21 mouse cellular contexts compared by ENCODE assay signal in genomic region chr14:112002881-112003280, GRCm38 (mm10).
A peak's percentile ranks its signal among the peaks of the same experiment; 100 is the strongest.
DNase-seq lines count a peak whose midpoint lies in the region; ATAC-seq lines count a peak whose summit lies in the region.
"Had no signal": no experiment of that assay in that cellular context is flagged by ENCODE, and none has a peak within 500 bp of the region (broad histone marks: within the 10 kb centered on the region; RNA-seq: fewer than 3 reads in every experiment).

No protein-coding gene starts in this region.

- H3K4me3 ChIP-seq in forebrain, embryonic 14.5 days (ENCODE audit: low read depth, low read length) = no peak overlapping the region
- no peak overlapping the region for H3K4me3 ChIP-seq in forebrain, embryonic 11.5 days (ENCODE audit: low read depth, low read length)
- H3K4me3 ChIP-seq: embryonic facial prominence, embryonic 13.5 days; heart, embryonic 12.5 days; hindbrain, embryonic 10.5 days; intestine, embryonic 15.5 days had no signal

- H3K36me3 ChIP-seq in forebrain, embryonic 14.5 days (ENCODE audit: control insufficient read depth, insufficient read depth, low read length) = no peaks in the 10 kb centered on the region
- no peaks in the 10 kb centered on the region for H3K36me3 ChIP-seq in forebrain, embryonic 11.5 days (ENCODE audit: control insufficient read depth, insufficient read depth, low read length)
- H3K36me3 ChIP-seq: embryonic facial prominence, embryonic 13.5 days; G1E; heart, embryonic 12.5 days; hindbrain, embryonic 10.5 days; intestine, embryonic 15.5 days had no signal

- no peak for ATAC-seq in forebrain, embryonic 14.5 days
- no peak for ATAC-seq in forebrain, embryonic 11.5 days (replicated peaks; ENCODE audit: low FRiP score)
- ATAC-seq: CD4-positive, CD25-positive, alpha-beta regulatory T cell, adult 4 months; intestine, embryonic 15.5 days had no signal

- H3K27ac ChIP-seq in forebrain, embryonic 14.5 days (ENCODE audit: low read depth, low read length) = no peak overlapping the region
- no peak overlapping the region for H3K27ac ChIP-seq in forebrain, embryonic 11.5 days (ENCODE audit: low read depth, low read length)
- H3K27ac ChIP-seq: embryonic facial prominence, embryonic 13.5 days; hindbrain, embryonic 10.5 days; hindbrain, embryonic 14.5 days; intestine, embryonic 15.5 days had no signal

- 0 out of 2 replicates have a peak, but pooled peaks cover 3% of the 10 kb centered on the region for H3K9me3 ChIP-seq in forebrain, embryonic 14.5 days (replicated peaks; ENCODE audit: control insufficient read depth, low read length)
- H3K9me3 ChIP-seq in forebrain, embryonic 11.5 days (ENCODE audit: control insufficient read depth, low read length) = no peaks in the 10 kb centered on the region
- H3K9me3 ChIP-seq: embryonic facial prominence, embryonic 13.5 days; G1E; heart, embryonic 12.5 days; hindbrain, embryonic 10.5 days; intestine, embryonic 15.5 days had no signal

- WGBS in forebrain, embryonic 14.5 days = 79% methylated on average over 3 of the region's 3 CpGs
- 88% methylated on average over 3 of the region's 3 CpGs for WGBS in forebrain, embryonic 11.5 days

- H3K4me1 ChIP-seq in forebrain, embryonic 14.5 days (ENCODE audit: control insufficient read depth, insufficient read depth, low read length) = no peaks in the 10 kb centered on the region
- no peaks in the 10 kb centered on the region for H3K4me1 ChIP-seq in forebrain, embryonic 11.5 days (replicated peaks; ENCODE audit: control insufficient read depth, insufficient read depth, low read length)
- H3K4me1 ChIP-seq: embryonic facial prominence, embryonic 13.5 days; heart, embryonic 12.5 days; hindbrain, embryonic 10.5 days; intestine, embryonic 15.5 days had no signal

- H3K4me2 ChIP-seq in forebrain, embryonic 14.5 days (ENCODE audit: low read length) = no peak overlapping the region
- no peak overlapping the region for H3K4me2 ChIP-seq in forebrain, embryonic 11.5 days (ENCODE audit: low read depth, low read length, severe bottlenecking)
- H3K4me2 ChIP-seq: embryonic facial prominence, embryonic 13.5 days; heart, embryonic 12.5 days; hindbrain, embryonic 14.5 days; intestine, embryonic 15.5 days had no signal

- H3K9ac ChIP-seq in forebrain, embryonic 14.5 days (ENCODE audit: low read length) = no peak overlapping the region
- no peak overlapping the region for H3K9ac ChIP-seq in forebrain, embryonic 11.5 days (ENCODE audit: low read length)
- H3K9ac ChIP-seq: embryonic facial prominence, embryonic 13.5 days; heart, embryonic 12.5 days; hindbrain, embryonic 14.5 days; intestine, embryonic 15.5 days had no signal

- H3K27me3 ChIP-seq in forebrain, embryonic 14.5 days (replicated peaks; ENCODE audit: control insufficient read depth, insufficient read depth, low read length) = no peaks in the 10 kb centered on the region
- no peaks in the 10 kb centered on the region for H3K27me3 ChIP-seq in forebrain, embryonic 11.5 days (ENCODE audit: control insufficient read depth, insufficient read depth, low read length)
- H3K27me3 ChIP-seq: embryonic facial prominence, embryonic 13.5 days; heart, embryonic 12.5 days; intestine, embryonic 15.5 days had no signal

- peak; percentile 16 for DNase-seq in forebrain, embryonic 14.5 days (ENCODE audit: low spot score)
- DNase-seq in forebrain, embryonic 11.5 days (ENCODE audit: low spot score) = no peak
- peak; percentile 8 for DNase-seq in layer of hippocampus, adult 11-12 months (ENCODE audit: low spot score)
- no peak for DNase-seq in layer of hippocampus, postnatal 10 days (ENCODE audit: low spot score in 2 of 2)
- DNase-seq in brain, adult 2 months (ENCODE audit: low read depth, low spot score) = peak; percentile 16
- peak; percentile 6 for DNase-seq in telencephalon, adult 2 months (ENCODE audit: low read depth, low spot score)
- DNase-seq in heart, adult 18-20 months = no peak
- DNase-seq: adrenal gland, adult 8-10 months; adrenal gland, postnatal 36 days; B cell, adult 2 months; cerebellum, adult 11-12 months; cerebellum, adult 9-11 months; cerebellum, postnatal 36 days; gastrocnemius, postnatal 14 days had no signal

Comparison
In these comparisons a context has a peak if more than half of its experiments do, and no peak if none do; other contexts are left out.
1. DNase-seq: peak in forebrain, embryonic 14.5 days (single experiment), layer of hippocampus, adult 11-12 months (single experiment), brain, adult 2 months (single experiment) and telencephalon, adult 2 months (single experiment); none in forebrain, embryonic 11.5 days (single experiment), layer of hippocampus, postnatal 10 days (0 of 2) and heart, adult 18-20 months (0 of 2).